Mouse (Mus musculus): ENCODE results near the gene Slc4a4. TPM values are rescaled to one million over a fixed set of nuclear protein-coding genes. Genes with fewer than 3 reads are reported as not detected.
A peak's percentile ranks its signal among the peaks of the same experiment; 100 is the strongest.

Slc4a4 gene
- polyA plus RNA-seq, 1 experiment from 2014 or later, result 8.3 TPM

DNA sequence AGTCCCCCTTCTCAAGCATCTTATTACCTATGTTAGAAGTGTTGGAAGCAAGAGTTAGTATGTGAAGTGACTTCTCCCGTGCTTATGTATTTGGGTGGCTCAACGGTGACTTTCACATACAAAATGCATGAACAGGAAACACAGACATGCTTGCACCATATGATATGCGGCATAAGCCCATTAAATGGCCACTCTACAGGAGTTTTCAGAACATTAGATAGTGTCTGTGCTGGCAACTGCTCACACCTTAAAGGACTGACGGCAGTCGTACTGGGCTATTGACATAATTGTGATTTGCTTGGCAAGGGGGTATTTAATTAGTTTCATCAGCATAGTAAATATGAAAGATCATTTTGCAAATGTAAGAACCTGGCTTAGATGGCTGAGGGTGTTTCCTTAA, 674 bp upstream of the Slc4a4 start:
- 49% methylated on average over 5 of the region's 5 CpGs for WGBS

DNA sequence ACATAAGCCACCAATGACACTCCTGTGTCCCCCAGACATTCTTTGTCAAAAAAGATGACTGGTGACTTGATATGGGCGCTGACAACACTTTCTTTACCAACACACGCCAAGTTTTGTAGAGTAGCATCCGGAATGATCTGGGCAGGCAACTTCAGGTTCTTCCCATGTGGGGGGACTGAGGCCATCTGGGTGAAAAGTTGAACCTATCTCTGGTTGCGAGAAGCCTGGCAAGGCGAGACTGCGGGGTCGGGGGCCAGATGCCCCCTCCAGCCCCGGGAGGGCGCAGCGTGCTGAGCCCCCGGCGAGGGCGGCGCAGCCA, 310 bp upstream of the Slc4a4 start:
- Histone ChIP-seq H3K36me3 (ENCODE audit: control insufficient read depth, insufficient read depth, low read length) (no peaks in the 10 kb centered on the region), H3K9me3 (replicated peaks; ENCODE audit: control insufficient read depth, low read length, poor library complexity, severe bottlenecking) (no peaks in the 10 kb centered on the region), H3K4me2 (ENCODE audit: low read length) (peak overlapping the region; percentile 98), H3K27ac (ENCODE audit: low read length) (no peak overlapping the region), H3K4me1 (ENCODE audit: control insufficient read depth, insufficient read depth, low read length) (peaks cover 9% of the 10 kb centered on the region), H3K4me3 (ENCODE audit: low read depth, low read length) (peak overlapping the region; percentile 64), H3K27me3 (ENCODE audit: control insufficient read depth, insufficient read depth, low read depth, low read length) (peaks cover 4% of the 10 kb centered on the region), H3K9ac (ENCODE audit: low read depth, low read length) (peak overlapping the region; percentile 75)
- ATAC-seq, result no peak
- under 1% methylated on average over 11 of the region's 14 CpGs for WGBS

More for the DNA sequence above, 674 bp upstream of the Slc4a4 start:
- H3K36me3 ChIP-seq (ENCODE audit: control insufficient read depth, insufficient read depth, low read length), result no peaks in the 10 kb centered on the region
- peak overlapping the region; percentile 64; the same call in 1 of the 2 replicates for H3K4me3 ChIP-seq (ENCODE audit: low read depth, low read length)
- no peak overlapping the region for H3K27ac ChIP-seq (ENCODE audit: low read length)
- H3K9ac ChIP-seq (ENCODE audit: low read depth, low read length), result no peak overlapping the region
- H3K4me2 ChIP-seq (ENCODE audit: low read length), result peak overlapping the region; percentile 98
- no peaks in the 10 kb centered on the region for H3K9me3 ChIP-seq (replicated peaks; ENCODE audit: control insufficient read depth, low read length, poor library complexity, severe bottlenecking)
- peaks cover 4% of the 10 kb centered on the region for H3K27me3 ChIP-seq (ENCODE audit: control insufficient read depth, insufficient read depth, low read depth, low read length)
- peaks cover 9% of the 10 kb centered on the region for H3K4me1 ChIP-seq (ENCODE audit: control insufficient read depth, insufficient read depth, low read length)
- no peak for ATAC-seq

DNA sequence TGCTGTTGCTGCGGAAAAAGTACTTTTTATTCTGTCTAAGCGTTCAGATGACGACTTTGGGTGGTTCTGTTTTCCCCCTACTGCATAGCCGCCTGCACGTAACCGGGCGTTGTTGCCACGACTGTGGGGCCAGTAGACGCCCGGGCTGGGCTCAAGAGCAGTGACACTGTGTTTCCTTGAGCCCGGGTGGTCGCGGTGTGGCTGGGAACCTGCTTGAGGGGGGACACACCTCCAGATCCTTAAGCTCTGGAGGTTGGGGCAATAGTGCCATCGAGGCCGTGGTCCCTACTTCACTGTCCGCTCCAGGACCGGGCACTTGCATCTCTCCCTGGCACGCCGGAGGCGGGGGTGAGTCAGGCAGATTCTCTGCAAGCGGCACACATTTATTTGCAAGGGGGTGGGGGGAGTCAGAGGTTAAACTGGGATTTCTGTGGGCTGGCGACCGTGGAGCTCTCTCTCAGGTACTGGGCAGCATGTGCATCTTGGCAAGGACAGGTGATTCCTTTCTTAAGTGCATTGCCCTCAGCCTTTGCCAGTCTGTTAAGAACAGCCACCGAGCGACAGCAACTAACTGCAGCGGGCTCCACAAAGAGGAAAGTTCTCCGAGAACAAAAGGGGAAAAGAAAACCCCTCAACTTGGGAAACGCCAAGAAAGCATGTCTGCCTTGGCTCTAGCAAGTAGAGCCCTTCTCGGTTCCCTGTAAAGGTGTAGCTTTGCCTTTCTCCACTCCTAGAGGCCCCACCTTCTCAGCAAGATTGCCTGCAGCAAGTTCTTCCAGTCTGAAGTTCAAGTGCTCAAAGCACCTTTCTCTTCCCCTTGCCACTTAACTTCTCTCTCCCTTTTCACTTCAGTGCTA, 1.2 kb downstream of the Slc4a4 start:
- peak overlapping the region; percentile 64 for H3K4me3 ChIP-seq (ENCODE audit: low read depth, low read length)
- peak overlapping the region; percentile 75 for H3K9ac ChIP-seq (ENCODE audit: low read depth, low read length)
- H3K36me3 ChIP-seq (ENCODE audit: control insufficient read depth, insufficient read depth, low read length), result no peaks in the 10 kb centered on the region
- peak; percentile 53 for ATAC-seq
- WGBS, result under 1% methylated on average over 29 of the region's 29 CpGs
- peaks cover 4% of the 10 kb centered on the region for H3K27me3 ChIP-seq (ENCODE audit: control insufficient read depth, insufficient read depth, low read depth, low read length)
- no peaks in the 10 kb centered on the region for H3K9me3 ChIP-seq (replicated peaks; ENCODE audit: control insufficient read depth, low read length, poor library complexity, severe bottlenecking)
- no peak overlapping the region for H3K27ac ChIP-seq (ENCODE audit: low read length)
- peaks cover 9% of the 10 kb centered on the region for H3K4me1 ChIP-seq (ENCODE audit: control insufficient read depth, insufficient read depth, low read length)
- peak overlapping the region; percentile 98 for H3K4me2 ChIP-seq (ENCODE audit: low read length)

DNA sequence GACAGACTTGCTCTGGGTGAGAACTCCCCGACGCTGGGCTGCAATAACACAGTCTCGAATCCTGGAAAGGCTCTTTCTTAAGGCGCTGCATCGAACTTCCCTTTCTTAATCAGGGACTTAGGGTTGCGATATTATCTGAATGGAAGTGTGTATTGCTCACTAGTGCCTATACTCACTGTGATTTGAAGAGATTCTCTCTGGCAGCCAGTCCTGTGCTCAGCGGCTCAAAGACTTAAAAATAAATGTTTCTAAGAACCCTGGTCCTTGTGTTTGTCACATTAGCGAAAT, 1.7 kb downstream of the Slc4a4 start:
- 38% methylated on average over 8 of the region's 8 CpGs for WGBS
- Histone ChIP-seq H3K4me3 (ENCODE audit: low read depth, low read length) (peak overlapping the region; percentile 64), H3K27ac (ENCODE audit: low read length) (no peak overlapping the region), H3K27me3 (ENCODE audit: control insufficient read depth, insufficient read depth, low read depth, low read length) (peaks cover 4% of the 10 kb centered on the region), H3K9ac (ENCODE audit: low read depth, low read length) (peak overlapping the region; percentile 75; the same call in 1 of the 2 replicates), H3K4me1 (ENCODE audit: control insufficient read depth, insufficient read depth, low read length) (peaks cover 9% of the 10 kb centered on the region), H3K36me3 (ENCODE audit: control insufficient read depth, insufficient read depth, low read length) (no peaks in the 10 kb centered on the region), H3K4me2 (ENCODE audit: low read length) (peak overlapping the region; percentile 98), H3K9me3 (replicated peaks; ENCODE audit: control insufficient read depth, low read length, poor library complexity, severe bottlenecking) (no peaks in the 10 kb centered on the region)
- ATAC-seq, result no peak

DNA sequence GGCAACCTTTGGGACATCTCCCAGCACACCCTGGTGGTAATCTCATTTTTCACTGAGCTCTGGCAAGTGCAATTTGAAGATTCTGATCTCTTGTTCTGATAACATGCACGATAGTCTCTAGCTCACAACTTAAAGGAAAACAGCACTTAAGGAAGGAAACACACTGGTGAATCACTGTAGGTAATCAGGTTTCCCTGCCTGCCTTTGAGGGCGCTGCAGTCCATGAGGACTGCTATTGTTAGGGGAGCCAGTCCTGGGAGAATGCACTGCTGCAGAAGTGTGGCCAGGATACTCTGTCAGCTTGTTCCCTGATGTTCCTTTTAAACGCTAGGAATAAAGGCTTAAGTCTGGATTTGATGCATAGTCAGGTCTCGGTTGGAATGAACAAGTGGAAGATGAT, 2.7 kb downstream of the Slc4a4 start:
- Histone ChIP-seq H3K4me3 (ENCODE audit: low read depth, low read length) (no peak overlapping the region), H3K4me2 (ENCODE audit: low read length) (peak overlapping the region; percentile 17; the same call in 1 of the 2 replicates), H3K27ac (ENCODE audit: low read length) (no peak overlapping the region), H3K27me3 (ENCODE audit: control insufficient read depth, insufficient read depth, low read depth, low read length) (peaks cover 4% of the 10 kb centered on the region), H3K36me3 (ENCODE audit: control insufficient read depth, insufficient read depth, low read length) (no peaks in the 10 kb centered on the region), H3K4me1 (ENCODE audit: control insufficient read depth, insufficient read depth, low read length) (peaks cover 9% of the 10 kb centered on the region), H3K9ac (ENCODE audit: low read depth, low read length) (no peak overlapping the region), H3K9me3 (replicated peaks; ENCODE audit: control insufficient read depth, low read length, poor library complexity, severe bottlenecking) (no peaks in the 10 kb centered on the region)
- ATAC-seq, result no peak
- 17% methylated on average over 4 of the region's 4 CpGs for WGBS

DNA sequence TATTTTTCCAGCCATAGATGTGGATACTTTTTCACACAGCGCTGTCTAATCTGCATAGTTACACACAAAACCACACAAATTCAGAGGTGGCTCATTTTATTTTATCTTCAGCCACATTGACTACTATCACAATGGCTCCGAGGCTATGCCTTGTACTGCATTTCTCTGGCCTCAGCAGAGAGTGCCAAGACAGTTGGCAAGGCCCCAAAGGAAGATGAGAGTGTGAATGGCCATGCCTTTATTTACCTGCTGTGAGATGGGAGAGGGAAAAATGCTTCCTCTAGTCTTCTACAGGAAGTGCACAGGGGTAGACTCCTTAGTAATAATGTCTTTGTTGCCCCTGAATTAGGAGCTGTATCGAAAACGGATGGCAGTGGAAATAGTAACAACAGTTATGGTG, 3.5 kb downstream of the Slc4a4 start:
- no peak for ATAC-seq
- peaks cover 4% of the 10 kb centered on the region for H3K27me3 ChIP-seq (ENCODE audit: control insufficient read depth, insufficient read depth, low read depth, low read length)
- H3K27ac ChIP-seq (ENCODE audit: low read length), result no peak overlapping the region
- peaks cover 9% of the 10 kb centered on the region for H3K4me1 ChIP-seq (ENCODE audit: control insufficient read depth, insufficient read depth, low read length)
- H3K4me2 ChIP-seq (ENCODE audit: low read length), result no peak overlapping the region
- WGBS, result 77% methylated on average over 4 of the region's 4 CpGs
- no peak overlapping the region for H3K4me3 ChIP-seq (ENCODE audit: low read depth, low read length)
- H3K9me3 ChIP-seq (replicated peaks; ENCODE audit: control insufficient read depth, low read length, poor library complexity, severe bottlenecking), result no peaks in the 10 kb centered on the region
- H3K9ac ChIP-seq (ENCODE audit: low read depth, low read length), result no peak overlapping the region
- no peaks in the 10 kb centered on the region for H3K36me3 ChIP-seq (ENCODE audit: control insufficient read depth, insufficient read depth, low read length)

DNA sequence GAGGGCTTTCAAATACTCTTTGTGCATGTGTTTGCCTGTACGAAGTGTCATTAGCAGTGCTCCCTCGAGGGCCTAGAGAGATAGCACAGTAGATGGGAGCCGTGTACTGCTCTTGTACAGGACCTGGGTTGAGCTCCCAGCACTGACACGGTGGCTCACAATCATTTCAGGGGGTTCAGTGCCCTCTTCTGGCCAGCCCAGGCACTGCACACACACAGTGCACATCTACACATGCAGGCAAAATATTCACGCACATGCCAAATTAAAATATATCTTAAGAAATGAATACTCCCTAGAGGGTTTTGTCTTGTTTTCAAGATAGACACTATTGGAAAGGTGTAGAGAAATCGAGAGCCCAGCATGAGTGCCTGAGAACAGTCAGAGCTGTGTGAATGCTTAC, 10.0 kb downstream of the Slc4a4 start:
- no peak overlapping the region for H3K4me2 ChIP-seq (ENCODE audit: low read length)
- no peaks in the 10 kb centered on the region for H3K27me3 ChIP-seq (ENCODE audit: control insufficient read depth, insufficient read depth, low read depth, low read length)
- H3K36me3 ChIP-seq (ENCODE audit: control insufficient read depth, insufficient read depth, low read length), result no peaks in the 10 kb centered on the region
- no peak overlapping the region for H3K27ac ChIP-seq (ENCODE audit: low read length)
- H3K4me3 ChIP-seq (ENCODE audit: low read depth, low read length), result no peak overlapping the region
- no peaks in the 10 kb centered on the region for H3K9me3 ChIP-seq (replicated peaks; ENCODE audit: control insufficient read depth, low read length, poor library complexity, severe bottlenecking)
- no peak overlapping the region for H3K9ac ChIP-seq (ENCODE audit: low read depth, low read length)
- H3K4me1 ChIP-seq (ENCODE audit: control insufficient read depth, insufficient read depth, low read length), result no peaks in the 10 kb centered on the region
- WGBS, result 95% methylated on average over 6 of the region's 6 CpGs
- no peak for ATAC-seq

DNA sequence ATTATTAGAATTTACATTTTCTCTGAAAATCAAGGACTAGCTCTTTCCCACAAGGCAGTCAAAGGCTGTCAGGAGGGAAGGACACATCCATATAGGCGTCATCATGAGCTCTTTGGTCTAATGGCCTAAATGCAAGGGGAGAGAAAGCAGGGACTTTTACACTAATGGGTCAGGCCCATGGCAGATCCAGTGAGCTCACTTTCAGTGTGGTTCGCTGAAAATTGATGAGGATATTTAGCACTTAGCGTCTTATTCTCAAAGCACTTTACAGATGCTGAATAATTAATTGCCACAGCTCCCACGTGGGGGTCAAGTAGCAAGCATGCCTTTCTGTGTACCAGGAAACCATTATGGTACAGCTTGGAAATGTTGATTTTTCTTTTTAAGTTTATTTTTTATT, 16.5 kb downstream of the Slc4a4 start:
- no peaks in the 10 kb centered on the region for H3K9me3 ChIP-seq (replicated peaks; ENCODE audit: control insufficient read depth, low read length, poor library complexity, severe bottlenecking)
- no peak for ATAC-seq
- H3K4me2 ChIP-seq (ENCODE audit: low read length), result no peak overlapping the region
- no peak overlapping the region for H3K27ac ChIP-seq (ENCODE audit: low read length)
- 54% methylated on average over 4 of the region's 4 CpGs for WGBS
- H3K4me1 ChIP-seq (ENCODE audit: control insufficient read depth, insufficient read depth, low read length), result no peaks in the 10 kb centered on the region
- H3K4me3 ChIP-seq (ENCODE audit: low read depth, low read length), result no peak overlapping the region
- H3K36me3 ChIP-seq (ENCODE audit: control insufficient read depth, insufficient read depth, low read length), result no peaks in the 10 kb centered on the region
- H3K9ac ChIP-seq (ENCODE audit: low read depth, low read length), result no peak overlapping the region
- H3K27me3 ChIP-seq (ENCODE audit: control insufficient read depth, insufficient read depth, low read depth, low read length), result no peaks in the 10 kb centered on the region

DNA sequence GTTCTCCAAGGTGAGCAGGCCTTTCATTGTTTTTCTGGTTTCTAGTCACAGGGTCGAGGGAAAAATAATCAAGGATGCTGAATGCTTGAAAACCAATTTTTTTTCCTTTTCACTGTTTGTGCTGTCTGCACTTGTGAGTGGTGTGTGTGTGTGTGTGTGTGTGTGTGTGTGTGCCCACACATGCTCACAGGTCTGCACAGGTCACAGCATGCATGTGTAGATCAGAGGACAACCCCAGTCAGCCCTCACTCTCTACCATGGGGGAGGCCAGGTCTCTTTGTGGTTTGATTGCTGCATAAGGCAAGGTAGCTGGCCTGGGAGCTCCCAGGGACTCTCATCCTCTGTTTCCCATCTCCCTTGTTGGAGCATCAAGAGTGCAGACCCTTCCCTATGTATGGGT, 16.9 kb downstream of the Slc4a4 start:
- no peaks in the 10 kb centered on the region for H3K9me3 ChIP-seq (replicated peaks; ENCODE audit: control insufficient read depth, low read length, poor library complexity, severe bottlenecking)
- no peaks in the 10 kb centered on the region for H3K36me3 ChIP-seq (ENCODE audit: control insufficient read depth, insufficient read depth, low read length)
- H3K27me3 ChIP-seq (ENCODE audit: control insufficient read depth, insufficient read depth, low read depth, low read length), result no peaks in the 10 kb centered on the region

More for the DNA sequence above, 16.9 kb downstream of the Slc4a4 start:
- 69% methylated on average over 1 of the region's 1 CpGs for WGBS
- Histone ChIP-seq H3K27ac (ENCODE audit: low read length) (no peak overlapping the region), H3K4me2 (ENCODE audit: low read length) (no peak overlapping the region), H3K4me3 (ENCODE audit: low read depth, low read length) (no peak overlapping the region), H3K9ac (ENCODE audit: low read depth, low read length) (no peak overlapping the region), H3K4me1 (ENCODE audit: control insufficient read depth, insufficient read depth, low read length) (no peaks in the 10 kb centered on the region)
- ATAC-seq, result no peak
